27 mouse cellular contexts compared by ENCODE assay signal in the genomic region with DNA sequence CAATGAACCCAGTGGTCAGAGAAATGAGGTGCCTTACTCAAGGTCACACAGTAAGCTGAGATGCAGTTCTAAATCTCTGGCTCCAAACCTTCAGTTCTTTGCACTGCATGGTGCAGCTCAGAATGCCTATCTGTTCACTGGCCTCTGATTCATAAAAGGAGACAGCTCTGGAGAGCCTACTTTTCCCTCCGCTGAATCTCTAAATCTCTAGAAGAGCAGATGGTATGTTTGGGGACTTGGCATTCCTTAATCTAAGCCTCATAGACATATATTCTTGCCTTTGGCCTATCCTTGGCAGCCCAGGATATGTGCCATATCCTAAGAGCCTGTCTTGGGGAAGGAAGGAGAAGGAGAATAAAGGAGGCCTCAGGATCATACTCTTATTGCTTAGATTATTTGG. TPM values are rescaled to one million over a fixed set of nuclear protein-coding genes. Genes with fewer than 3 reads are reported as not detected.
DNase-seq lines count a peak whose midpoint lies in the region; ATAC-seq and TF ChIP-seq lines count a peak whose summit lies in the region.
"Had no signal": no experiment of that assay in that cellular context is flagged by ENCODE, and none has a peak within 500 bp of the region (broad histone marks: within the 10 kb centered on the region; RNA-seq: fewer than 3 reads in every experiment).

No protein-coding gene starts in this region.

- peak; percentile 7 to 8 for DNase-seq in cerebellum, postnatal 25 days
- no peak for DNase-seq in cerebellum, postnatal 4 days (ENCODE audit: low spot score in 2 of 2)
- DNase-seq in gastrocnemius, adult 2 months = no peak
- no peak for DNase-seq in gastrocnemius, adult 18-20 months (ENCODE audit: low spot score)
- peak; percentile 2 for DNase-seq in Muller cell, postnatal 12 days (ENCODE audit: inconsistent ontology term)
- peak; percentile 69 for DNase-seq in brain, adult 2 months (ENCODE audit: low read depth, low spot score)
- DNase-seq in liver, postnatal 0 days = no peak
- DNase-seq: adrenal gland, adult 8-10 months; adrenal gland, postnatal 25 days; gastrocnemius, postnatal 10 days; gastrocnemius, postnatal 36 days; heart, adult 2 months; heart, postnatal 14 days; heart, postnatal 4 days; kidney, adult 2 months had no signal

- H3K27me3 ChIP-seq in liver, postnatal 0 days (ENCODE audit: insufficient read depth, low read length) = no peaks in the 10 kb centered on the region

- TF ChIP-seq CTCF in gastrocnemius, adult 2 months (IDR thresholded peaks at IDR 0.05) = no peak
- TF ChIP-seq CTCF in liver, postnatal 0 days (IDR thresholded peaks at IDR 0.05; ENCODE audit: low read depth) = no peak

- no peak overlapping the region for H3K4me3 ChIP-seq in gastrocnemius, adult 2 months
- no peak overlapping the region for H3K4me3 ChIP-seq in liver, postnatal 0 days (ENCODE audit: low read depth, low read length)
- H3K4me3 ChIP-seq: forebrain, embryonic 10.5 days; forebrain, embryonic 13.5 days; heart, adult 2 months; heart, embryonic 10.5 days; heart, embryonic 13.5 days had no signal

- 86% methylated on average over 1 of the region's 1 CpGs for WGBS in liver, postnatal 0 days (ENCODE audit: insufficient replicate concordance)

- TF ChIP-seq EP300 in liver, postnatal 0 days (IDR thresholded peaks at IDR 0.05; ENCODE audit: low read depth) = no peak

- no peaks in the 10 kb centered on the region for H3K36me3 ChIP-seq in liver, postnatal 0 days (replicated peaks; ENCODE audit: insufficient read depth, low read length)
- H3K36me3 ChIP-seq: forebrain, embryonic 10.5 days; heart, embryonic 10.5 days; heart, embryonic 13.5 days had no signal

- no peaks in the 10 kb centered on the region for H3K9me3 ChIP-seq in liver, postnatal 0 days (ENCODE audit: low read length)
- H3K9me3 ChIP-seq: forebrain, embryonic 10.5 days; forebrain, embryonic 13.5 days; heart, embryonic 10.5 days; heart, embryonic 13.5 days had no signal

- intact Hi-C loops in gastrocnemius, adult 2 months (cut with DNase I) = no loop called here

- 0 out of 2 replicates have a peak overlapping the region, but pooled peaks have one; percentile 6 for H3K27ac ChIP-seq in gastrocnemius, adult 2 months
- H3K27ac ChIP-seq in liver, postnatal 0 days (ENCODE audit: low read depth) = no peak overlapping the region
- H3K27ac ChIP-seq: forebrain, embryonic 10.5 days; forebrain, embryonic 13.5 days; heart, adult 2 months; heart, embryonic 10.5 days; heart, embryonic 13.5 days; hindbrain, embryonic 14.5 days; hindbrain, postnatal 0 days had no signal

- no peak for ATAC-seq in liver, postnatal 0 days
- ATAC-seq: activated CD4-positive, CD25-positive, alpha-beta regulatory T cell, adult 4 months; CD4-positive, CD25-positive, alpha-beta regulatory T cell, adult 4 months; forebrain, embryonic 13.5 days; hindbrain, postnatal 0 days; inflammation-experienced regulatory T-cells, adult 6 months; intestine, postnatal 0 days had no signal

- no peaks in the 10 kb centered on the region for H3K4me1 ChIP-seq in liver, postnatal 0 days (ENCODE audit: insufficient read depth)
- H3K4me1 ChIP-seq: forebrain, embryonic 10.5 days; forebrain, embryonic 13.5 days had no signal

- H3K4me2 ChIP-seq in liver, postnatal 0 days (ENCODE audit: low read depth, low read length) = no peak overlapping the region
- H3K4me2 ChIP-seq: forebrain, embryonic 13.5 days; heart, embryonic 13.5 days; hindbrain, embryonic 14.5 days had no signal

- no peak overlapping the region for H3K9ac ChIP-seq in liver, postnatal 0 days (replicated peaks)
- H3K9ac ChIP-seq: forebrain, embryonic 13.5 days; heart, embryonic 13.5 days; hindbrain, embryonic 14.5 days had no signal

RNA-seq across cellular contexts. Expression of a gene that starts 38.8 kb away (rescaled TPM):
- 1 to 10 TPM; 5.0 to 9.4 TPM for total RNA-seq in gastrocnemius, adult 2 months (2021)
- total RNA-seq in gastrocnemius, adult 18-20 months (2021) = 1 to 10 TPM; 6.8 to 7.3 TPM
- polyA plus RNA-seq in liver, postnatal 0 days (2015; fragmentation: Nextera tagmentation; extraction: Ambion mirVana) = 0.39 and 0.45 TPM in 2 replicates
- total RNA-seq: granulocyte monocyte progenitor cell, adult 5-6 weeks; MEL had no signal

Comparison
In these comparisons a context has a peak if more than half of its experiments do, and no peak if none do; other contexts are left out.
1. DNase-seq: peak in cerebellum, postnatal 25 days (2 of 2), Muller cell, postnatal 12 days (single experiment) and brain, adult 2 months (single experiment); none in cerebellum, postnatal 4 days (0 of 2), gastrocnemius, adult 2 months (single experiment), gastrocnemius, adult 18-20 months (single experiment) and liver, postnatal 0 days (single experiment).